ENCODE assay signal across 25 mouse cellular contexts in genomic region chr19:54733938-54734337, GRCm38 (mm10).
DNase-seq lines count a peak whose midpoint lies in the region; ATAC-seq and TF ChIP-seq lines count a peak whose summit lies in the region.
"Had no signal": no experiment of that assay in that cellular context is flagged by ENCODE, and none has a peak within 500 bp of the region (broad histone marks: within the 10 kb centered on the region; RNA-seq: fewer than 3 reads in every experiment).

No protein-coding gene starts in this region.

- TF ChIP-seq CTCF in MEL (IDR thresholded peaks at IDR 0.05 in 2 of 3, conservative IDR thresholded peaks at IDR 0.05 in 1 of 3; ENCODE audit: control insufficient read depth in 1 of 3, insufficient read depth in 1 of 3, low read depth in 2 of 3, low read length in 3 of 3, poor library complexity in 1 of 3, severe bottlenecking in 1 of 3): no peak

- peak; percentile 56 to 61; a peak in 3 of 4 replicates for ATAC-seq in hematopoietic stem cell, adult 5-6 weeks (replicated peaks in 1 of 2; ENCODE audit: insufficient read depth in 1 of 2, low FRiP score in 2 of 2, low TSS enrichment in 1 of 2, low read depth in 1 of 2, poor library complexity in 2 of 2, severe bottlenecking in 2 of 2)
- ATAC-seq: forebrain, embryonic 13.5 days; forebrain, embryonic 16.5 days; hindbrain, embryonic 16.5 days; intestine, embryonic 15.5 days; Patski had no signal

- no peaks in the 10 kb centered on the region for H3K9me3 ChIP-seq in MEL (replicated peaks; ENCODE audit: insufficient read depth, low read length)
- H3K9me3 ChIP-seq: embryonic facial prominence, embryonic 12.5 days; embryonic facial prominence, embryonic 15.5 days; forebrain, embryonic 10.5 days; forebrain, embryonic 13.5 days; hindbrain, embryonic 10.5 days; hindbrain, embryonic 13.5 days; intestine, embryonic 15.5 days had no signal

- H3K36me3 ChIP-seq in MEL (ENCODE audit: control insufficient read depth in 1 of 2, insufficient read depth in 2 of 2, low read length in 2 of 2): no peaks in the 10 kb centered on the region
- H3K36me3 ChIP-seq: embryonic facial prominence, embryonic 12.5 days; embryonic facial prominence, embryonic 15.5 days; forebrain, embryonic 10.5 days; hindbrain, embryonic 10.5 days; hindbrain, embryonic 13.5 days; intestine, embryonic 15.5 days had no signal

- no peak for TF ChIP-seq RAD21 in MEL (IDR thresholded peaks at IDR 0.05; ENCODE audit: low read depth, low read length)

- peak; percentile 4 for DNase-seq in 416B (ENCODE audit: low read depth)
- peak; percentile 4 for DNase-seq in MEL (ENCODE audit: low read depth, low spot score)
- DNase-seq in fat pad, adult 2 months (ENCODE audit: extremely low read depth, low read depth, low spot score): peak; percentile 54
- no peak for DNase-seq in urinary bladder, postnatal 4 days (ENCODE audit: low spot score in 2 of 2)
- DNase-seq in kidney, postnatal 10 days: no peak
- no peak for DNase-seq in frontal cortex, adult 2 months (ENCODE audit: extremely low spot score in 1 of 2, low spot score in 1 of 2)
- DNase-seq in lung, postnatal 36 days: no peak
- DNase-seq: adrenal gland, postnatal 14 days; cerebellum, adult 2 months; cerebellum, adult 9-11 months; gastrocnemius, adult 2 months; gastrocnemius, postnatal 14 days; heart, adult 2 months; kidney, adult 11 months had no signal

- no peak overlapping the region for H3K4me3 ChIP-seq in MEL (ENCODE audit: control insufficient read depth in 1 of 2, insufficient read depth in 1 of 2, low read depth in 2 of 2, low read length in 2 of 2)
- H3K4me3 ChIP-seq: embryonic facial prominence, embryonic 12.5 days; embryonic facial prominence, embryonic 15.5 days; forebrain, embryonic 10.5 days; forebrain, embryonic 13.5 days; gastrocnemius, adult 2 months; heart, adult 2 months; hindbrain, embryonic 10.5 days; hindbrain, embryonic 13.5 days; intestine, embryonic 15.5 days had no signal

- no peak overlapping the region for H3K27ac ChIP-seq in MEL (ENCODE audit: control insufficient read depth, low read depth, low read length)
- H3K27ac ChIP-seq: embryonic facial prominence, embryonic 12.5 days; embryonic facial prominence, embryonic 15.5 days; forebrain, embryonic 10.5 days; forebrain, embryonic 13.5 days; gastrocnemius, adult 2 months; heart, adult 2 months; hindbrain, embryonic 10.5 days; hindbrain, embryonic 13.5 days; intestine, embryonic 15.5 days had no signal

- no peaks in the 10 kb centered on the region for H3K4me1 ChIP-seq in MEL (ENCODE audit: control insufficient read depth in 1 of 2, insufficient read depth in 2 of 2, low read length in 2 of 2)
- H3K4me1 ChIP-seq: embryonic facial prominence, embryonic 12.5 days; embryonic facial prominence, embryonic 15.5 days; forebrain, embryonic 10.5 days; forebrain, embryonic 13.5 days; hindbrain, embryonic 10.5 days; hindbrain, embryonic 13.5 days; intestine, embryonic 15.5 days had no signal

- H3K9ac ChIP-seq in MEL (ENCODE audit: control insufficient read depth, low read depth, low read length, poor library complexity, severe bottlenecking): no peak overlapping the region
- H3K9ac ChIP-seq: embryonic facial prominence, embryonic 12.5 days; embryonic facial prominence, embryonic 15.5 days; forebrain, embryonic 13.5 days; hindbrain, embryonic 13.5 days; intestine, embryonic 15.5 days had no signal

- TF ChIP-seq EP300 in MEL (IDR thresholded peaks at IDR 0.05; ENCODE audit: low read depth in 1 of 2, low read length in 2 of 2): no peak

- H3K27me3 ChIP-seq in MEL (ENCODE audit: control insufficient read depth in 1 of 2, insufficient read depth in 2 of 2, low read length in 2 of 2): no peaks in the 10 kb centered on the region
- H3K27me3 ChIP-seq: embryonic facial prominence, embryonic 12.5 days; embryonic facial prominence, embryonic 15.5 days; forebrain, embryonic 13.5 days; hindbrain, embryonic 13.5 days; intestine, embryonic 15.5 days had no signal

- no peaks in the 10 kb centered on the region for H3K79me2 ChIP-seq in MEL (ENCODE audit: control insufficient read depth, insufficient read depth, low read length, poor library complexity)

- TF ChIP-seq POLR2A in MEL (IDR thresholded peaks at IDR 0.05; ENCODE audit: control insufficient read depth in 1 of 2, insufficient read depth in 1 of 2, low read depth in 1 of 2, low read length in 2 of 2, poor library complexity in 1 of 2): no peak

TF ChIP-seq in MEL, 35 proteins besides CTCF, POLR2A, EP300 and RAD21:
- TF ChIP-seq GABPA (IDR thresholded peaks at IDR 0.05; ENCODE audit: low read depth, low read length) (no peak), GATA1 (IDR thresholded peaks at IDR 0.05; ENCODE audit: low read depth, low read length) (no peak), ETS1 (IDR thresholded peaks at IDR 0.05; ENCODE audit: low read depth, low read length) (no peak), ZC3H11A (IDR thresholded peaks at IDR 0.05; ENCODE audit: low read depth, low read length) (no peak), UBTF (IDR thresholded peaks at IDR 0.05; ENCODE audit: borderline replicate concordance, insufficient read depth, low read depth, low read length) (no peak), MXI1 (IDR thresholded peaks at IDR 0.05; ENCODE audit: low read depth, low read length) (no peak), BHLHE40 (IDR thresholded peaks at IDR 0.05; ENCODE audit: borderline replicate concordance, low read depth, low read length) (no peak), TCF12 (IDR thresholded peaks at IDR 0.05; ENCODE audit: low read depth, low read length) (no peak), MAX (IDR thresholded peaks at IDR 0.05; ENCODE audit: low read length) (no peak), TAL1 (IDR thresholded peaks at IDR 0.05; ENCODE audit: low read length) (no peak)
TF ChIP-seq in MEL: peak in this region for 0.

Comparison
In these comparisons a context has a peak if more than half of its experiments do, and no peak if none do; other contexts are left out.
1. DNase-seq: peak in 416B (single experiment), MEL (single experiment) and fat pad, adult 2 months (single experiment); none in urinary bladder, postnatal 4 days (0 of 2), kidney, postnatal 10 days (single experiment), frontal cortex, adult 2 months (0 of 2) and lung, postnatal 36 days (single experiment).